23 mouse cellular contexts compared by ENCODE assay signal in the genomic region with DNA sequence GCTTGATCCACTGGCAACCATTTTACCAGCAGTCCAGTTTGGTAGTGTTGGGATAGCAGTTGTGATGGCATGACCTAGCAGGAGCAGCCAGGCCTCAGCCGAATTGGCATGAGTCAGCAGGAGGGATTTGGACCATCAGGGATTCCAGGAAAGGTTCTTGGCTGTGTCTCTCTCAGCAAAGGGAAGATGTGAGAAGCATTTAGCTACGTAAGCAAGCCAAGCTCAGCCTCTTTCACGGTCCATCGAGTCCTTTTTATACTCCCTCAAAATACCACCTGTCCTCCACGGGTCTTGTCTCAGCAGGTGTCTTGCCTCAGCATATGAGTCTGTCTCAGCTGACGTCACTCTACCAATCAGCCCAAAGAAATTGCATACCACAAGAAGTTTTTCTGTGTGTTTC.
DNase-seq lines count a peak whose midpoint lies in the region; ATAC-seq lines count a peak whose summit lies in the region.
"Had no signal": no experiment of that assay in that cellular context is flagged by ENCODE, and none has a peak within 500 bp of the region (broad histone marks: within the 10 kb centered on the region; RNA-seq: fewer than 3 reads in every experiment).

No protein-coding gene starts in this region.

- no peaks in the 10 kb centered on the region for H3K27me3 ChIP-seq in kidney, embryonic 14.5 days (ENCODE audit: control insufficient read depth, insufficient read depth, low read length)
- H3K27me3 ChIP-seq: embryonic facial prominence, embryonic 13.5 days; forebrain, embryonic 13.5 days; limb, embryonic 13.5 days; liver, embryonic 13.5 days; midbrain, embryonic 12.5 days; neural tube, embryonic 13.5 days had no signal

- no peak overlapping the region for H3K9ac ChIP-seq in kidney, embryonic 14.5 days (ENCODE audit: low read depth, low read length)
- H3K9ac ChIP-seq: embryonic facial prominence, embryonic 13.5 days; forebrain, embryonic 13.5 days; limb, embryonic 13.5 days; liver, embryonic 13.5 days; lung, embryonic 14.5 days; midbrain, embryonic 12.5 days; neural tube, embryonic 13.5 days had no signal

- no peak overlapping the region for H3K4me3 ChIP-seq in kidney, embryonic 14.5 days (ENCODE audit: low read length)
- H3K4me3 ChIP-seq: embryonic facial prominence, embryonic 13.5 days; forebrain, embryonic 13.5 days; gastrocnemius, adult 2 months; limb, embryonic 13.5 days; liver, embryonic 13.5 days; midbrain, embryonic 12.5 days; neural tube, embryonic 13.5 days had no signal

- 45% methylated on average over 6 of the region's 6 CpGs for WGBS in kidney, embryonic 14.5 days

- DNase-seq in cerebellum, postnatal 10 days, result peak; percentile 56 to 62
- DNase-seq in cerebellum, adult 9-11 months, result no peak
- DNase-seq in kidney, postnatal 10 days, result no peak
- peak; percentile 50 for DNase-seq in Muller cell, postnatal 12 days (ENCODE audit: inconsistent ontology term)
- peak; percentile 38 for DNase-seq in retina, postnatal 1 day
- DNase-seq in ovary, postnatal 10 days (ENCODE audit: low spot score), result no peak
- DNase-seq: adrenal gland, postnatal 10 days; embryo, embryonic 11 days; gastrocnemius, adult 2 months; liver, embryonic 13.5 days; lung, embryonic 14.5 days; thymus, adult 18-20 months; thymus, postnatal 36 days had no signal

- 0 out of 2 replicates have a peak, but pooled peaks have one; percentile 52 for ATAC-seq in kidney, embryonic 14.5 days (ENCODE audit: low FRiP score, low TSS enrichment)
- ATAC-seq: CD4-positive, CD25-positive, alpha-beta regulatory T cell, adult 4 months; forebrain, embryonic 13.5 days; hindbrain, embryonic 16.5 days; intestine, postnatal 0 days had no signal

- no peaks in the 10 kb centered on the region for H3K36me3 ChIP-seq in kidney, embryonic 14.5 days (ENCODE audit: control insufficient read depth, insufficient read depth, low read length)
- H3K36me3 ChIP-seq: embryonic facial prominence, embryonic 13.5 days; G1E; limb, embryonic 13.5 days; liver, embryonic 13.5 days; midbrain, embryonic 12.5 days; neural tube, embryonic 13.5 days had no signal

- no peaks in the 10 kb centered on the region for H3K4me1 ChIP-seq in kidney, embryonic 14.5 days (ENCODE audit: control insufficient read depth, insufficient read depth, low read length)
- H3K4me1 ChIP-seq: liver, embryonic 13.5 days; midbrain, embryonic 12.5 days; neural tube, embryonic 13.5 days had no signal

- no peak overlapping the region for H3K4me2 ChIP-seq in kidney, embryonic 14.5 days (replicated peaks; ENCODE audit: low read depth, low read length)
- H3K4me2 ChIP-seq: embryonic facial prominence, embryonic 13.5 days; forebrain, embryonic 13.5 days; limb, embryonic 13.5 days; liver, embryonic 13.5 days; lung, embryonic 14.5 days; midbrain, embryonic 12.5 days; neural tube, embryonic 13.5 days had no signal

- H3K27ac ChIP-seq in kidney, embryonic 14.5 days (ENCODE audit: low read depth, low read length), result no peak overlapping the region
- H3K27ac ChIP-seq: embryonic facial prominence, embryonic 13.5 days; forebrain, embryonic 13.5 days; gastrocnemius, adult 2 months; limb, embryonic 13.5 days; liver, embryonic 13.5 days; midbrain, embryonic 12.5 days; neural tube, embryonic 13.5 days had no signal

- no peaks in the 10 kb centered on the region for H3K9me3 ChIP-seq in kidney, embryonic 14.5 days (ENCODE audit: control insufficient read depth, low read length)
- H3K9me3 ChIP-seq: embryonic facial prominence, embryonic 13.5 days; forebrain, embryonic 13.5 days; G1E; limb, embryonic 13.5 days; liver, embryonic 13.5 days; midbrain, embryonic 12.5 days; neural tube, embryonic 13.5 days had no signal

Comparison
In these comparisons a context has a peak if more than half of its experiments do, and no peak if none do; other contexts are left out.
1. DNase-seq: peak in cerebellum, postnatal 10 days (2 of 2), Muller cell, postnatal 12 days (single experiment) and retina, postnatal 1 day (single experiment); none in cerebellum, adult 9-11 months (single experiment), kidney, postnatal 10 days (single experiment) and ovary, postnatal 10 days (single experiment).